Mouse (Mus musculus) forebrain, embryonic 12.5 days (tissue): ENCODE measurements around the gene Fundc2. TPM values are rescaled to one million over a fixed set of nuclear protein-coding genes. Genes with fewer than 3 reads are reported as not detected.
A peak's percentile ranks its signal among the peaks of the same experiment; 100 is the strongest.

Experiments
- ATAC-seq: fragments of 200-750 bp; cut with Nextera tagmentation; 2 replicates; pipeline ENCODE4 v1.8.0; 2017; ENCODE audit warnings: moderate TSS enrichment; ENCODE audit not compliant: low FRiP score
- H3K27ac ChIP-seq: fragments of 300-500 bp; sonication (generic); 2 replicates; pipeline ENCODE4 v1.5.1; 2016; ENCODE audit warnings: mild to moderate bottlenecking
- H3K27me3 ChIP-seq: fragments of 300-500 bp; sonication (generic); 2 replicates; pipeline ENCODE4 v1.6.1; 2016; ENCODE audit warnings: mild to moderate bottlenecking
- H3K36me3 ChIP-seq: fragments of 300-500 bp; sonication (generic); replicated peaks from 2 replicates; pipeline ENCODE4 v1.6.1; 2016; ENCODE audit warnings: mild to moderate bottlenecking
- H3K4me1 ChIP-seq: fragments of 300-500 bp; sonication (generic); 2 replicates; pipeline ENCODE4 v1.6.1; 2016
- H3K4me2 ChIP-seq: fragments of 300-500 bp; sonication (generic); 2 replicates; pipeline ENCODE4 v1.6.1; 2016; ENCODE audit warnings: mild to moderate bottlenecking, moderate library complexity
- H3K4me3 ChIP-seq: fragments of 300-500 bp; sonication (generic); replicated peaks from 2 replicates; pipeline ENCODE4 v1.5.1; 2016; ENCODE audit warnings: mild to moderate bottlenecking
- H3K9ac ChIP-seq: fragments of 300-500 bp; sonication (generic); 2 replicates; pipeline ENCODE4 v1.6.1; 2016; ENCODE audit warnings: mild to moderate bottlenecking
- H3K9me3 ChIP-seq: fragments of 300-500 bp; sonication (generic); 2 replicates; pipeline ENCODE4 v1.6.1; 2016
- WGBS: fragments of 180-500 bp; shearing (Covaris S2); methylation state at CpG from one replicate; pipeline ENCODE4 v1.1.7; 2016; 5-methylcytosine and 5-hydroxymethylcytosine counted together
- polyA plus RNA-seq: library from polyadenylated mRNA; unstranded; fragments of >200 nt; fragmentation: Nextera tagmentation; extraction: Ambion mirVana; gene quantifications from 2 replicates; pipeline ENCODE4 v1.2.1, GENCODE M21; 2016

Fundc2 gene
- polyA plus RNA-seq, result 29.0 and 35.4 TPM in 2 replicates

- no peak within 1 kb of the TSS for H3K27ac ChIP-seq
- H3K9ac ChIP-seq, result peak within 1 kb of the TSS; percentile 42; the same call in 1 of the 2 replicates
- ATAC-seq, result peak; percentile 98
- WGBS, result 15% methylated on average over 20 of the region's 25 CpGs
- H3K4me2 ChIP-seq, result peak within 1 kb of the TSS; percentile 49
- H3K36me3 ChIP-seq, result no peaks in the 10 kb centered on the region
- no peaks in the 10 kb centered on the region for H3K27me3 ChIP-seq
- H3K4me3 ChIP-seq, result peak within 1 kb of the TSS; percentile 43
- no peaks in the 10 kb centered on the region for H3K9me3 ChIP-seq
- H3K4me1 ChIP-seq, result no peaks in the 10 kb centered on the region
Measured at GRCm38 (mm10) chrX:75382195-75382771, at the start of gene Fundc2, which contains the start of gene F8. Fundc2 (plus strand) TSS chrX:75382399. F8 (minus strand) TSS chrX:75382615.

- no peak for ATAC-seq
- no peaks in the 10 kb centered on the region for H3K4me1 ChIP-seq
- no peaks in the 10 kb centered on the region for H3K36me3 ChIP-seq
- H3K27me3 ChIP-seq, result no peaks in the 10 kb centered on the region
- no peak overlapping the region for H3K4me2 ChIP-seq
- no peak overlapping the region for H3K4me3 ChIP-seq
- no peak overlapping the region for H3K9ac ChIP-seq
- H3K9me3 ChIP-seq, result no peaks in the 10 kb centered on the region
- H3K27ac ChIP-seq, result no peak overlapping the region
Measured at GRCm38 (mm10) chrX:75370197-75370596, 12.0 kb upstream of the Fundc2 start.

DNA sequence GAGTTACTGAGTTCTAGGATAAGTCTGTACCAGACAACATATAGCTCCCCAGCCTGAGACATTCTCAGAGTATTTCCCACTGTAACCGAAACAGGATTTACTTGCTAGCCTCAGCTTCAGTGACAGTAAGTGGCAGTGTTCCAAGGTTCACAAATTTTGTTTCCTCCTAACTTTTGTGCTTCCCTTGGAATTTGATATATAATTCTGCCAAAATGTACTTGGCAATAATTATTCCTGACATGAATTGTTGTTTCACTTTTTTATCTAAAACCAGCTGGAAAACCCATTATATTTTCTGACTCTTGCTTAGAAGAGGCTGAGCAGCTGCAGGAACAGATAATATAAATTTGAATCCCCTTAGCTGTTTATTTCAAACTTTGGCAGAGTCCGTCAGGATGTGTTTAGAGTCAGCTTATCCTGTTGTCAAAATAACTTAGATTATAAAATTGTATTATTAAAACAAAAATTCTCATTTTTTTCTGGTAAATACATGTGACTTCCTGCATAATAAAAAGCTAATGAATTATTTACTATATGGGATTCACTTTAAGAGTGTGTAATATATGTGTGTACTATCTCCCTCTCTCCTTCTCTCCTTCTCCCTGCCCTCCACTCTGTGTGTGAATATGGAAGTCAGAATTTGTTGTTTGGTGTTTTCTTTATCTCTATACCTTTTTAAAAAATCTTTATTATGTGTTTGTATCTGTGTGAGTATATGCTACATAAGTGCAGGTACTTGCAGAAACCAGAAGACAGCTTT is 9.4 kb upstream of the Fundc2 start:
- H3K4me1 ChIP-seq, result no peaks in the 10 kb centered on the region
- ATAC-seq, result no peak
- H3K9me3 ChIP-seq, result no peaks in the 10 kb centered on the region
- no peak overlapping the region for H3K4me3 ChIP-seq
- WGBS, result 93% methylated on average over 2 of the region's 2 CpGs
- H3K27me3 ChIP-seq, result no peaks in the 10 kb centered on the region
- no peak overlapping the region for H3K4me2 ChIP-seq
- H3K9ac ChIP-seq, result no peak overlapping the region
- H3K27ac ChIP-seq, result no peak overlapping the region
- no peaks in the 10 kb centered on the region for H3K36me3 ChIP-seq

DNA sequence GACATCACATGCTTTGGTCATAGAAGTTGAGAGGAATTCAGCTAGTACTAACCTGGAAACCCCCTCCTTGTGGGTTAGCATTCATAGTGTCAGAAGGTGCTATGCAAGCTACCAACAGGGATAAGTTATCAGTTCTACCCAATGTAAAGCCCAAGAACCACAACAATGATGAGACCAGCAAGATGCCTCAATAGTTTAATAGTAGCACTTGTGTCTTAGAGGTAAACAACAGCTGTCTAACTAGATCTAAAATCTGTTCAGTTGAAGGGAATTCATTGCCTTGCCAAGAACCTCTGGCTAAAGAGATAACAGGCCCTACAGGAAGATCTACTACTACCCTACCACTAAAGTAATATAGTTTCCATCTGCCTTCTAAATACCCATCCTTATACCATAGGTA is 5.4 kb upstream of the Fundc2 start:
- Histone ChIP-seq H3K4me3 (no peak overlapping the region), H3K4me2 (no peak overlapping the region), H3K27ac (no peak overlapping the region), H3K27me3 (no peaks in the 10 kb centered on the region), H3K36me3 (no peaks in the 10 kb centered on the region), H3K9ac (no peak overlapping the region), H3K4me1 (no peaks in the 10 kb centered on the region), H3K9me3 (no peaks in the 10 kb centered on the region)
- no peak for ATAC-seq

- no peak overlapping the region for H3K9ac ChIP-seq
- no peaks in the 10 kb centered on the region for H3K9me3 ChIP-seq
- no peak overlapping the region for H3K4me2 ChIP-seq
- no peaks in the 10 kb centered on the region for H3K36me3 ChIP-seq
- no peak for ATAC-seq
- WGBS, result 82% methylated on average over 1 of the region's 1 CpGs
- H3K27me3 ChIP-seq, result no peaks in the 10 kb centered on the region
- H3K4me3 ChIP-seq, result no peak overlapping the region
- no peak overlapping the region for H3K27ac ChIP-seq
- no peaks in the 10 kb centered on the region for H3K4me1 ChIP-seq
Measured at GRCm38 (mm10) chrX:75381176-75381575, 1.0 kb upstream of the Fundc2 start.

DNA sequence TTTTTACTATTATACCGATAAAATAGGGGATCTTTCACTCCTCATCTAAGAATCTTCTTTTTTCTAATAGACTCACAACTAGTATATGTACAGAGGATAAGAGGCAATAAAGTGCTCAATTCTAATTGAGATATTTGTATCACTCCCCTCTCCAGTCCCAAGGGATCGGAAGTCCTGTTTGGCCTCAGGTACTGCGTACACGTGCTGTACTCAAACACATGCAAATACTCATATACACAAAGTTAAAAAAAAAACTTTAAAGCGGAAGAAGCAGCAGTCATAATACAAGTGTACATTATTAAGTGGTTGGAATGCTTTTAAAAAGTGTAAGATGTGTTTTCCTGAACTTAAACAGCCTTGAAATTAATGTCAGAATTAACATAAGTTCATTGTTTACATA is 500 bp upstream of the Fundc2 start:
- WGBS, result 77% methylated on average over 5 of the region's 5 CpGs
- peak; percentile 58 for ATAC-seq
- no peak overlapping the region for H3K9ac ChIP-seq
- H3K36me3 ChIP-seq, result no peaks in the 10 kb centered on the region
- H3K4me1 ChIP-seq, result no peaks in the 10 kb centered on the region
- H3K4me2 ChIP-seq, result peak overlapping the region; percentile 49
- no peak overlapping the region for H3K27ac ChIP-seq
- no peaks in the 10 kb centered on the region for H3K9me3 ChIP-seq
- H3K4me3 ChIP-seq, result peak overlapping the region; percentile 43; the same call in 1 of the 2 replicates
- H3K27me3 ChIP-seq, result no peaks in the 10 kb centered on the region

- Histone ChIP-seq H3K27ac (no peak overlapping the region), H3K27me3 (no peaks in the 10 kb centered on the region), H3K4me2 (no peak overlapping the region), H3K36me3 (no peaks in the 10 kb centered on the region), H3K4me1 (no peaks in the 10 kb centered on the region), H3K9ac (no peak overlapping the region), H3K9me3 (no peaks in the 10 kb centered on the region), H3K4me3 (no peak overlapping the region)
- WGBS, result 88% methylated on average over 1 of the region's 1 CpGs
- no peak for ATAC-seq
Measured at GRCm38 (mm10) chrX:75399471-75399870, 17.3 kb downstream of the Fundc2 start.

- Histone ChIP-seq H3K9ac (no peak overlapping the region), H3K27ac (no peak overlapping the region), H3K27me3 (no peaks in the 10 kb centered on the region), H3K9me3 (no peaks in the 10 kb centered on the region), H3K4me3 (no peak overlapping the region), H3K4me1 (no peaks in the 10 kb centered on the region), H3K36me3 (no peaks in the 10 kb centered on the region), H3K4me2 (no peak overlapping the region)
- no peak for ATAC-seq
- 87% methylated on average over 2 of the region's 2 CpGs for WGBS
Measured at GRCm38 (mm10) chrX:75402668-75403067, 20.5 kb downstream of the Fundc2 start.

DNA sequence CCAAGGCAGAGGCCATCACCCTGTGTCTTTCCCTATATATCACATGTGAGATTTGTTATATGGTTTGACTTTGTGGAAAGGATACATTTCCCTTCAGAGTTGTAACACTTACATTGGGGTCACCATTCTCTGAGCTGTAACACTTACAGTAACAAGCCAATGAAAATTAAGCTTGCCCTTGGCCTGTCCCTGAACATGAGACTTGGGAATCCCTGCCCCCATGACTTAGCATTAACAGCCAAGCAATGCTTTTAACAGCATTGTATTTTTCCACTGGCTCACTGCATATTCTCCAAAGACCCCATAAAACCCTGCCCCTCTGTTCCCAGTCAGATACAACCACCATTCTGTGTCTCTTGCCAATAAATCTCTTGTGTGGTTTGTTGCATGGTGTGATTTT is 21.2 kb downstream of the Fundc2 start:
- no peak for ATAC-seq
- no peak overlapping the region for H3K27ac ChIP-seq
- no peaks in the 10 kb centered on the region for H3K4me1 ChIP-seq
- no peaks in the 10 kb centered on the region for H3K27me3 ChIP-seq
- H3K36me3 ChIP-seq, result no peaks in the 10 kb centered on the region
- H3K9ac ChIP-seq, result no peak overlapping the region
- no peak overlapping the region for H3K4me2 ChIP-seq
- H3K9me3 ChIP-seq, result no peaks in the 10 kb centered on the region
- no peak overlapping the region for H3K4me3 ChIP-seq

DNA sequence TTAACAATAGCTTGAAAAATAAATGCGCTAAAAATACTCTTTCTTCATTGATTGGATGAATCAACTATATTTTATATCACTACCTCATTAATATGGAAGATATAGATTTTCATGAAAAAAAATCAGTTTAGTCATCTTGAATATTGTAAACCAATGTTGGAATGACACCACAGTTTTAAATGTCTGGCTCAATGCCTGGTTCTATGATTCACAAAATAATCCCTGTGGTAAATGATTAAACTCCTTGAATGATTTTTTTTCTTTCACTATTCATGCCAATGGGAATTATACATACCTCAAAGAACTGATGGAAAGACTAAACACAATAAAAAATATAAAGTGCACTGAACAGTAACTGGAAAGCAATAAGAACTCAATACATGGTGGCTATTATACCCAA is 27.5 kb downstream of the Fundc2 start:
- 95% methylated on average over 1 of the region's 1 CpGs for WGBS
- no peak for ATAC-seq
- H3K36me3 ChIP-seq, result no peaks in the 10 kb centered on the region

GRCm38 (mm10) chrX:75415936-75416785 is 34.0 kb downstream of the Fundc2 start, which contains the start of the genes Cmc4, Mtcp1 and Brcc3:
Cmc4 (minus strand) TSS chrX:75416584.
Mtcp1 (minus strand) TSS chrX:75416588.
Brcc3 (plus strand) TSS chrX:75416628.
- peak within 1 kb of the TSS; percentile 55 for H3K9ac ChIP-seq
- WGBS, result 18% methylated on average over 50 of the region's 52 CpGs
- peak within 1 kb of the TSS; percentile 91 for H3K27ac ChIP-seq
- H3K36me3 ChIP-seq, result no peaks in the 10 kb centered on the region
- H3K4me2 ChIP-seq, result peak within 1 kb of the TSS; percentile 50
- H3K27me3 ChIP-seq, result no peaks in the 10 kb centered on the region
- H3K9me3 ChIP-seq, result no peaks in the 10 kb centered on the region
- peak; percentile 100 for ATAC-seq
- H3K4me3 ChIP-seq, result peak within 1 kb of the TSS; percentile 51
- H3K4me1 ChIP-seq, result no peaks in the 10 kb centered on the region

More for the DNA sequence above, 27.5 kb downstream of the Fundc2 start:
- Histone ChIP-seq H3K9ac (no peak overlapping the region), H3K4me2 (no peak overlapping the region), H3K4me3 (no peak overlapping the region), H3K4me1 (no peaks in the 10 kb centered on the region), H3K9me3 (no peaks in the 10 kb centered on the region), H3K27ac (no peak overlapping the region), H3K27me3 (no peaks in the 10 kb centered on the region)
